Mouse (Mus musculus): ENCODE data around the gene Ctc1. TPM values are rescaled to one million over a fixed set of nuclear protein-coding genes. Genes with fewer than 3 reads are reported as not detected.

Gene Ctc1
- total RNA-seq, 4 experiments from 2014 or later, result 30.7 to 46.1 (median 39.2) TPM

GRCm38 (mm10) chr11:69050748-69051147, 35.0 kb downstream of the Ctc1 start:
- DNase-seq, result no peak

- DNase-seq, result no peak
Observed at GRCm38 (mm10) chr11:69051771-69052170, 36.1 kb downstream of the Ctc1 start.

- no peak for DNase-seq
Observed at GRCm38 (mm10) chr11:69052824-69053421, 37.2 kb downstream of the Ctc1 start.

GRCm38 (mm10) chr11:69053848-69054247, 38.1 kb downstream of the Ctc1 start:
- no peak for DNase-seq

- DNase-seq, result no peak
Observed at GRCm38 (mm10) chr11:69058265-69058664, 42.6 kb downstream of the Ctc1 start.

GRCm38 (mm10) chr11:69058729-69059356, 43.1 kb downstream of the Ctc1 start:
- no peak for DNase-seq

- peak; percentile 97 for DNase-seq
Observed at GRCm38 (mm10) chr11:69059357-69059974, 43.8 kb downstream of the Ctc1 start, which contains the start of gene Borcs6. TSS of gene Borcs6 (plus strand) at chr11:69059717.

GRCm38 (mm10) chr11:69059975-69060411, 44.3 kb downstream of the Ctc1 start:
- no peak for DNase-seq

- no peak for DNase-seq
Observed at GRCm38 (mm10) chr11:69060448-69061254, 44.9 kb downstream of the Ctc1 start.

GRCm38 (mm10) chr11:69061255-69061912, 45.7 kb downstream of the Ctc1 start:
- DNase-seq, result no peak

GRCm38 (mm10) chr11:69062194-69062760, 46.6 kb downstream of the Ctc1 start:
- DNase-seq, result peak; percentile 62

GRCm38 (mm10) chr11:69062761-69063224, 47.1 kb downstream of the Ctc1 start:
- DNase-seq, result peak; percentile 94

GRCm38 (mm10) chr11:69063413-69064201, 47.9 kb downstream of the Ctc1 start:
- no peak for DNase-seq

- DNase-seq, result no peak
Observed at GRCm38 (mm10) chr11:69064259-69065133, 48.8 kb downstream of the Ctc1 start.

GRCm38 (mm10) chr11:69065394-69065925, 49.7 kb downstream of the Ctc1 start:
- no peak for DNase-seq

- DNase-seq, result no peak
Observed at GRCm38 (mm10) chr11:69066163-69066861, 50.6 kb downstream of the Ctc1 start.

- DNase-seq, result peak; percentile 86
Observed at GRCm38 (mm10) chr11:69066956-69067355, 51.2 kb downstream of the Ctc1 start.

GRCm38 (mm10) chr11:69067601-69068000, 51.9 kb downstream of the Ctc1 start:
- DNase-seq, result peak; percentile 53

- DNase-seq, result no peak
Observed at GRCm38 (mm10) chr11:69070093-69070492, 54.4 kb downstream of the Ctc1 start.
